Mouse (Mus musculus) liver, embryonic 11.5 days (tissue): Measurements from ENCODE around the gene Tmem202. TPM values are rescaled to one million over a fixed set of nuclear protein-coding genes. Genes with fewer than 3 reads are reported as not detected.

Experiments
- ATAC-seq: fragments of 200-750 bp; cut with Nextera tagmentation; replicated peaks from 2 replicates; pipeline ENCODE4 v1.8.0; 2017; ENCODE audit warnings: moderate number of reproducible peaks, mild to moderate bottlenecking, moderate TSS enrichment, moderate library complexity; ENCODE audit not compliant: low FRiP score
- DNase-seq: peaks from one replicate; pipeline ENCODE4 v3.0.0-alpha.2; 2017; ENCODE audit warnings: low spot score
- H3K27ac ChIP-seq: fragments of 300-500 bp; sonication (generic); 2 replicates; pipeline ENCODE4 v1.5.1; 2014; ENCODE audit warnings: mild to moderate bottlenecking, low read depth, low read length, control low read depth
- H3K27me3 ChIP-seq: fragments of 300-500 bp; sonication (generic); replicated peaks from 2 replicates; pipeline ENCODE4 v1.6.1; 2014; ENCODE audit warnings: low read length, mixed read lengths; ENCODE audit not compliant: control insufficient read depth, insufficient read depth
- H3K36me3 ChIP-seq: fragments of 300-500 bp; sonication (generic); 2 replicates; pipeline ENCODE4 v1.6.1; 2014; ENCODE audit warnings: mild to moderate bottlenecking, low read length, moderate library complexity, mixed read lengths; ENCODE audit not compliant: control insufficient read depth, insufficient read depth
- H3K4me1 ChIP-seq: fragments of 300-500 bp; sonication (generic); replicated peaks from 2 replicates; pipeline ENCODE4 v1.6.1; 2014; ENCODE audit warnings: low read length, mixed read lengths; ENCODE audit not compliant: control insufficient read depth, insufficient read depth
- H3K4me2 ChIP-seq: fragments of 300-500 bp; sonication (generic); 2 replicates; pipeline ENCODE4 v1.6.1; 2014; ENCODE audit warnings: mild to moderate bottlenecking, control low read depth, moderate library complexity
- H3K4me3 ChIP-seq: fragments of 300-500 bp; sonication (generic); 2 replicates; pipeline ENCODE4 v1.5.1; 2014; ENCODE audit warnings: low read depth, low read length, control low read depth
- H3K9ac ChIP-seq: fragments of 300-500 bp; sonication (generic); 2 replicates; pipeline ENCODE4 v1.6.1; 2014; ENCODE audit warnings: low read depth, low read length, control low read depth
- H3K9me3 ChIP-seq: fragments of 300-500 bp; sonication (generic); 2 replicates; pipeline ENCODE4 v1.6.1; 2016; ENCODE audit warnings: low read length, inconsistent platforms, mixed read lengths; ENCODE audit not compliant: control insufficient read depth
- WGBS: fragments of 180-500 bp; shearing (Covaris S2); extraction: QIAGEN DNeasy Blood & Tissue Kit; methylation state at CpG from one replicate; pipeline ENCODE4 v1.1.7; 2014; 5-methylcytosine and 5-hydroxymethylcytosine counted together
- polyA plus RNA-seq: library from polyadenylated mRNA; unstranded; fragments of >200 nt; fragmentation: Nextera tagmentation; extraction: Ambion mirVana; gene quantifications from 2 replicates; pipeline ENCODE4 v1.2.1, GENCODE M21; 2014

Tmem202 gene
- polyA plus RNA-seq, 1 experiment from 2014 or later, result 0.22 TPM

- Histone ChIP-seq H3K27ac (no peak overlapping the region), H3K4me3 (no peak overlapping the region), H3K36me3 (0 out of 2 replicates have a peak, but pooled peaks cover 2% of the 10 kb centered on the region), H3K27me3 (no peaks in the 10 kb centered on the region), H3K9me3 (no peaks in the 10 kb centered on the region), H3K9ac (no peak overlapping the region), H3K4me1 (no peaks in the 10 kb centered on the region), H3K4me2 (no peak overlapping the region)
- ATAC-seq (peak; percentile 56; the same call in 1 of the 2 replicates), DNase-seq (peak; percentile 52)
- 25% methylated on average over 6 of the region's 6 CpGs for WGBS
Measured at GRCm38 (mm10) chr9:59567111-59567510, 27.5 kb upstream of the Tmem202 start.

GRCm38 (mm10) chr9:59565600-59565999, 26.0 kb upstream of the Tmem202 start:
- peak; percentile 68 for ATAC-seq
- WGBS, result 16% methylated on average over 4 of the region's 4 CpGs
- no peak overlapping the region for H3K4me3 ChIP-seq

GRCm38 (mm10) chr9:59553719-59554118, 14.1 kb upstream of the Tmem202 start:
- Histone ChIP-seq H3K4me2 (no peak overlapping the region), H3K4me1 (no peaks in the 10 kb centered on the region), H3K27ac (no peak overlapping the region), H3K9ac (no peak overlapping the region), H3K4me3 (no peak overlapping the region), H3K36me3 (peaks cover 4% of the 10 kb centered on the region; the same call in 1 of the 2 replicates), H3K9me3 (no peaks in the 10 kb centered on the region), H3K27me3 (no peaks in the 10 kb centered on the region)
- 84% methylated on average over 4 of the region's 4 CpGs for WGBS
- no peak for ATAC-seq
- DNase-seq, result no peak

More at GRCm38 (mm10) chr9:59565600-59565999, 26.0 kb upstream of the Tmem202 start:
- peak; percentile 63 for DNase-seq
- Histone ChIP-seq H3K36me3 (0 out of 2 replicates have a peak, but pooled peaks cover 2% of the 10 kb centered on the region), H3K27me3 (no peaks in the 10 kb centered on the region), H3K4me2 (no peak overlapping the region), H3K4me1 (no peaks in the 10 kb centered on the region), H3K9me3 (no peaks in the 10 kb centered on the region), H3K9ac (no peak overlapping the region), H3K27ac (no peak overlapping the region)

- H3K27me3 ChIP-seq, result no peaks in the 10 kb centered on the region
- no peak overlapping the region for H3K4me2 ChIP-seq
- no peak for ATAC-seq
- H3K9ac ChIP-seq, result no peak overlapping the region
- no peaks in the 10 kb centered on the region for H3K9me3 ChIP-seq
- no peak overlapping the region for H3K4me3 ChIP-seq
- H3K27ac ChIP-seq, result no peak overlapping the region
- no peaks in the 10 kb centered on the region for H3K4me1 ChIP-seq
- 84% methylated on average over 5 of the region's 5 CpGs for WGBS
- H3K36me3 ChIP-seq, result peaks cover 4% of the 10 kb centered on the region; the same call in 1 of the 2 replicates
- DNase-seq, result no peak
Measured at GRCm38 (mm10) chr9:59552610-59553009, 13.0 kb upstream of the Tmem202 start.

- Histone ChIP-seq H3K4me2 (no peak overlapping the region), H3K27ac (no peak overlapping the region; the same call in 1 of the 2 replicates), H3K27me3 (no peaks in the 10 kb centered on the region), H3K9me3 (no peaks in the 10 kb centered on the region), H3K9ac (no peak overlapping the region), H3K4me3 (no peak overlapping the region), H3K4me1 (no peaks in the 10 kb centered on the region), H3K36me3 (0 out of 2 replicates have a peak, but pooled peaks cover 1% of the 10 kb centered on the region)
- DNase-seq, result no peak
- WGBS, result 49% methylated on average over 3 of the region's 3 CpGs
- no peak for ATAC-seq
Measured at GRCm38 (mm10) chr9:59551620-59552031, 12.0 kb upstream of the Tmem202 start.

GRCm38 (mm10) chr9:59551017-59551416, 11.4 kb upstream of the Tmem202 start:
- ATAC-seq, result no peak
- no peaks in the 10 kb centered on the region for H3K9me3 ChIP-seq
- no peak overlapping the region for H3K9ac ChIP-seq
- no peak overlapping the region for H3K4me3 ChIP-seq
- H3K27ac ChIP-seq, result no peak overlapping the region
- no peak overlapping the region for H3K4me2 ChIP-seq
- 0 out of 2 replicates have a peak, but pooled peaks cover 2% of the 10 kb centered on the region for H3K36me3 ChIP-seq
- H3K4me1 ChIP-seq, result no peaks in the 10 kb centered on the region
- H3K27me3 ChIP-seq, result no peaks in the 10 kb centered on the region
- 54% methylated on average over 5 of the region's 5 CpGs for WGBS
- DNase-seq, result no peak

- DNase-seq (no peak), ATAC-seq (no peak)
- H3K27ac ChIP-seq, result no peak overlapping the region
- no peaks in the 10 kb centered on the region for H3K4me1 ChIP-seq
- 86% methylated on average over 4 of the region's 4 CpGs for WGBS
- no peak overlapping the region for H3K4me3 ChIP-seq
- H3K36me3 ChIP-seq, result 0 out of 2 replicates have a peak, but pooled peaks cover 2% of the 10 kb centered on the region
- H3K9me3 ChIP-seq, result no peaks in the 10 kb centered on the region
- H3K9ac ChIP-seq, result no peak overlapping the region
- H3K4me2 ChIP-seq, result no peak overlapping the region
- no peaks in the 10 kb centered on the region for H3K27me3 ChIP-seq
Measured at GRCm38 (mm10) chr9:59550077-59550476, 10.4 kb upstream of the Tmem202 start.

GRCm38 (mm10) chr9:59548961-59549487, 9.4 kb upstream of the Tmem202 start:
- ATAC-seq, result no peak
- Histone ChIP-seq H3K4me2 (no peak overlapping the region), H3K36me3 (0 out of 2 replicates have a peak, but pooled peaks cover 2% of the 10 kb centered on the region), H3K27ac (no peak overlapping the region), H3K27me3 (no peaks in the 10 kb centered on the region), H3K4me3 (no peak overlapping the region), H3K9ac (no peak overlapping the region), H3K4me1 (no peaks in the 10 kb centered on the region), H3K9me3 (no peaks in the 10 kb centered on the region)
- 57% methylated on average over 2 of the region's 2 CpGs for WGBS
- no peak for DNase-seq

- no peaks in the 10 kb centered on the region for H3K9me3 ChIP-seq
- no peak overlapping the region for H3K4me3 ChIP-seq
- ATAC-seq, result no peak
- no peak overlapping the region for H3K4me2 ChIP-seq
- no peak overlapping the region for H3K9ac ChIP-seq
- 83% methylated on average over 1 of the region's 1 CpGs for WGBS
- 0 out of 2 replicates have a peak, but pooled peaks cover 2% of the 10 kb centered on the region for H3K36me3 ChIP-seq
- H3K4me1 ChIP-seq, result no peaks in the 10 kb centered on the region
- H3K27ac ChIP-seq, result no peak overlapping the region
- H3K27me3 ChIP-seq, result no peaks in the 10 kb centered on the region
- DNase-seq, result no peak
Measured at GRCm38 (mm10) chr9:59547869-59548268, 8.2 kb upstream of the Tmem202 start.
